Mouse (Mus musculus): ENCODE measurements around the gene Ncapg2. TPM values are rescaled to one million over a fixed set of nuclear protein-coding genes. Genes with fewer than 3 reads are reported as not detected.

The Ncapg2 gene
- polyA plus RNA-seq, 1 experiment = 16.0 TPM

- no peak for DNase-seq
- TF ChIP-seq POLR2A (IDR thresholded peaks at IDR 0.05; ENCODE audit: control insufficient read depth, extremely low read depth, insufficient read depth, low read length, poor library complexity) (no peak), CTCF (IDR thresholded peaks at IDR 0.05; ENCODE audit: borderline replicate concordance, control insufficient read depth, extremely low read depth, insufficient read depth, low read length, poor library complexity) (no peak)
- Histone ChIP-seq H3K27ac (ENCODE audit: control insufficient read depth, insufficient read depth, low read length) (no peak overlapping the region), H3K4me1 (replicated peaks; ENCODE audit: control insufficient read depth, insufficient read depth, low read length) (no peaks in the 10 kb centered on the region), H3K36me3 (ENCODE audit: control insufficient read depth, insufficient read depth, low read length) (peaks cover 58% of the 10 kb centered on the region), H3K4me3 (ENCODE audit: control insufficient read depth, insufficient read depth, low read length) (no peak overlapping the region), H3K27me3 (ENCODE audit: control insufficient read depth, insufficient read depth, low read length) (no peaks in the 10 kb centered on the region)
- WGBS = 63% methylated on average over 2 of the region's 2 CpGs
These were observed 30.0 kb downstream of the Ncapg2 start for GRCm38 (mm10) chr12:116435232-116435631.

GRCm38 (mm10) chr12:116436125-116436524 lies 30.9 kb downstream of the Ncapg2 start:
- Histone ChIP-seq H3K4me1 (replicated peaks; ENCODE audit: control insufficient read depth, insufficient read depth, low read length) (no peaks in the 10 kb centered on the region), H3K36me3 (ENCODE audit: control insufficient read depth, insufficient read depth, low read length) (peaks cover 60% of the 10 kb centered on the region), H3K27ac (ENCODE audit: control insufficient read depth, insufficient read depth, low read length) (no peak overlapping the region), H3K4me3 (ENCODE audit: control insufficient read depth, insufficient read depth, low read length) (no peak overlapping the region), H3K27me3 (ENCODE audit: control insufficient read depth, insufficient read depth, low read length) (no peaks in the 10 kb centered on the region)
- DNase-seq = no peak
- 85% methylated on average over 3 of the region's 3 CpGs for WGBS
- no peak for TF ChIP-seq CTCF (IDR thresholded peaks at IDR 0.05; ENCODE audit: borderline replicate concordance, control insufficient read depth, extremely low read depth, insufficient read depth, low read length, poor library complexity)

GRCm38 (mm10) chr12:116438591-116438990 lies 33.4 kb downstream of the Ncapg2 start:
- H3K27ac ChIP-seq (ENCODE audit: control insufficient read depth, insufficient read depth, low read length) = no peak overlapping the region
- H3K4me1 ChIP-seq (replicated peaks; ENCODE audit: control insufficient read depth, insufficient read depth, low read length) = no peaks in the 10 kb centered on the region
- no peak for DNase-seq
- 96% methylated on average over 5 of the region's 5 CpGs for WGBS
- no peak overlapping the region for H3K4me3 ChIP-seq (ENCODE audit: control insufficient read depth, insufficient read depth, low read length)
- no peaks in the 10 kb centered on the region for H3K27me3 ChIP-seq (ENCODE audit: control insufficient read depth, insufficient read depth, low read length)
- TF ChIP-seq CTCF (IDR thresholded peaks at IDR 0.05; ENCODE audit: borderline replicate concordance, control insufficient read depth, extremely low read depth, insufficient read depth, low read length, poor library complexity) (no peak), POLR2A (IDR thresholded peaks at IDR 0.05; ENCODE audit: control insufficient read depth, extremely low read depth, insufficient read depth, low read length, poor library complexity) (no peak)
- peaks cover 70% of the 10 kb centered on the region for H3K36me3 ChIP-seq (ENCODE audit: control insufficient read depth, insufficient read depth, low read length)

- no peak overlapping the region for H3K4me3 ChIP-seq (ENCODE audit: control insufficient read depth, insufficient read depth, low read length)
- TF ChIP-seq POLR2A (IDR thresholded peaks at IDR 0.05; ENCODE audit: control insufficient read depth, extremely low read depth, insufficient read depth, low read length, poor library complexity) (no peak), CTCF (IDR thresholded peaks at IDR 0.05; ENCODE audit: borderline replicate concordance, control insufficient read depth, extremely low read depth, insufficient read depth, low read length, poor library complexity) (no peak)
- 98% methylated on average over 3 of the region's 3 CpGs for WGBS
- H3K27me3 ChIP-seq (ENCODE audit: control insufficient read depth, insufficient read depth, low read length) = no peaks in the 10 kb centered on the region
- H3K27ac ChIP-seq (ENCODE audit: control insufficient read depth, insufficient read depth, low read length) = no peak overlapping the region
- peaks cover 89% of the 10 kb centered on the region for H3K36me3 ChIP-seq (ENCODE audit: control insufficient read depth, insufficient read depth, low read length)
- no peak for DNase-seq
- H3K4me1 ChIP-seq (replicated peaks; ENCODE audit: control insufficient read depth, insufficient read depth, low read length) = no peaks in the 10 kb centered on the region
These were observed 37.0 kb downstream of the Ncapg2 start for GRCm38 (mm10) chr12:116442184-116442583.

GRCm38 (mm10) chr12:116449536-116449935 lies 44.3 kb downstream of the Ncapg2 start:
- H3K4me3 ChIP-seq (ENCODE audit: control insufficient read depth, insufficient read depth, low read length) = no peak overlapping the region
- TF ChIP-seq POLR2A (IDR thresholded peaks at IDR 0.05; ENCODE audit: control insufficient read depth, extremely low read depth, insufficient read depth, low read length, poor library complexity) (no peak), CTCF (IDR thresholded peaks at IDR 0.05; ENCODE audit: borderline replicate concordance, control insufficient read depth, extremely low read depth, insufficient read depth, low read length, poor library complexity) (no peak)
- 96% methylated on average over 2 of the region's 2 CpGs for WGBS
- no peaks in the 10 kb centered on the region for H3K27me3 ChIP-seq (ENCODE audit: control insufficient read depth, insufficient read depth, low read length)
- no peak for DNase-seq
- H3K4me1 ChIP-seq (replicated peaks; ENCODE audit: control insufficient read depth, insufficient read depth, low read length) = no peaks in the 10 kb centered on the region
- H3K36me3 ChIP-seq (ENCODE audit: control insufficient read depth, insufficient read depth, low read length) = peaks cover 65% of the 10 kb centered on the region
- H3K27ac ChIP-seq (ENCODE audit: control insufficient read depth, insufficient read depth, low read length) = no peak overlapping the region

GRCm38 (mm10) chr12:116460379-116461065 lies 55.3 kb downstream of the Ncapg2 start:
- no peak overlapping the region for H3K4me3 ChIP-seq (ENCODE audit: control insufficient read depth, insufficient read depth, low read length)
- H3K36me3 ChIP-seq (ENCODE audit: control insufficient read depth, insufficient read depth, low read length) = peaks cover 28% of the 10 kb centered on the region
- no peak for TF ChIP-seq CTCF (IDR thresholded peaks at IDR 0.05; ENCODE audit: borderline replicate concordance, control insufficient read depth, extremely low read depth, insufficient read depth, low read length, poor library complexity)
- no peak overlapping the region for H3K27ac ChIP-seq (ENCODE audit: control insufficient read depth, insufficient read depth, low read length)
- WGBS = 96% methylated on average over 6 of the region's 6 CpGs
- no peaks in the 10 kb centered on the region for H3K4me1 ChIP-seq (replicated peaks; ENCODE audit: control insufficient read depth, insufficient read depth, low read length)
- no peak for DNase-seq
- no peaks in the 10 kb centered on the region for H3K27me3 ChIP-seq (ENCODE audit: control insufficient read depth, insufficient read depth, low read length)

GRCm38 (mm10) chr12:116467030-116467429 lies 61.8 kb downstream of the Ncapg2 start:
- Histone ChIP-seq H3K27me3 (ENCODE audit: control insufficient read depth, insufficient read depth, low read length) (no peaks in the 10 kb centered on the region), H3K27ac (ENCODE audit: control insufficient read depth, insufficient read depth, low read length) (no peak overlapping the region), H3K36me3 (ENCODE audit: control insufficient read depth, insufficient read depth, low read length) (peaks cover 6% of the 10 kb centered on the region; the same call in 1 of the 2 replicates), H3K4me1 (replicated peaks; ENCODE audit: control insufficient read depth, insufficient read depth, low read length) (no peaks in the 10 kb centered on the region; the same call in 1 of the 2 replicates), H3K4me3 (ENCODE audit: control insufficient read depth, insufficient read depth, low read length) (no peak overlapping the region)
- no peak for TF ChIP-seq POLR2A (IDR thresholded peaks at IDR 0.05; ENCODE audit: control insufficient read depth, extremely low read depth, insufficient read depth, low read length, poor library complexity)
- TF ChIP-seq CTCF (IDR thresholded peaks at IDR 0.05; ENCODE audit: borderline replicate concordance, control insufficient read depth, extremely low read depth, insufficient read depth, low read length, poor library complexity) = no peak
- DNase-seq = no peak
- WGBS = 50% methylated on average over 5 of the region's 5 CpGs
